Mouse (Mus musculus) intestine, embryonic 14.5 days (tissue): Measurements from ENCODE around the gene Tacr1. TPM values are rescaled to one million over a fixed set of nuclear protein-coding genes. Genes with fewer than 3 reads are reported as not detected.

ENCODE experiments used
- ATAC-seq: fragments of 200-750 bp; cut with Nextera tagmentation; replicated peaks from 2 replicates; pipeline ENCODE4 v1.8.0; 2017; ENCODE audit warnings: low read depth, moderate number of reproducible peaks, moderate TSS enrichment, moderate library complexity; ENCODE audit not compliant: low FRiP score, low TSS enrichment
- DNase-seq: peaks from one replicate; pipeline ENCODE4 v3.0.0-alpha.2; 2018; ENCODE audit warnings: low spot score
- H3K27ac ChIP-seq: fragments of 300-500 bp; sonication (generic); 2 replicates; pipeline ENCODE4 v1.5.1; 2014; ENCODE audit warnings: low read depth, mild to moderate bottlenecking, control low read depth
- H3K27me3 ChIP-seq: fragments of 300-500 bp; sonication (generic); replicated peaks from 2 replicates; pipeline ENCODE4 v1.6.1; 2014; ENCODE audit warnings: low read length, control low read depth; ENCODE audit not compliant: control insufficient read depth, insufficient read depth
- H3K36me3 ChIP-seq: fragments of 300-500 bp; sonication (generic); 2 replicates; pipeline ENCODE4 v1.6.1; 2014; ENCODE audit warnings: low read length, control low read depth; ENCODE audit not compliant: control insufficient read depth, insufficient read depth
- H3K4me1 ChIP-seq: fragments of 300-500 bp; sonication (generic); replicated peaks from 2 replicates; pipeline ENCODE4 v1.6.1; 2014; ENCODE audit warnings: low read length, control low read depth, mixed read lengths; ENCODE audit not compliant: control insufficient read depth, insufficient read depth
- H3K4me2 ChIP-seq: fragments of 300-500 bp; sonication (generic); 2 replicates; pipeline ENCODE4 v1.6.1; 2014; ENCODE audit warnings: low read length
- H3K4me3 ChIP-seq: fragments of 300-500 bp; sonication (generic); 2 replicates; pipeline ENCODE4 v1.5.1; 2014; ENCODE audit warnings: low read depth, low read length, control low read depth, mixed read lengths
- H3K9ac ChIP-seq: fragments of 300-500 bp; sonication (generic); 2 replicates; pipeline ENCODE4 v1.6.1; 2014; ENCODE audit warnings: mild to moderate bottlenecking, low read length
- H3K9me3 ChIP-seq: fragments of 300-500 bp; sonication (generic); 2 replicates; pipeline ENCODE4 v1.6.1; 2016; ENCODE audit warnings: low read length, control low read depth; ENCODE audit not compliant: control insufficient read depth
- WGBS: fragments of 180-500 bp; shearing (Covaris S2); extraction: QIAGEN DNeasy Blood & Tissue Kit; methylation state at CpG from one replicate; pipeline ENCODE4 v1.1.7; 2014; 5-methylcytosine and 5-hydroxymethylcytosine counted together
- polyA plus RNA-seq: library from polyadenylated mRNA; unstranded; fragments of >200 nt; fragmentation: Nextera tagmentation; extraction: Ambion mirVana; gene quantifications from 2 replicates; pipeline ENCODE4 v1.2.1, GENCODE M21; 2014

Gene Tacr1
- polyA plus RNA-seq, 1 experiment from 2014 or later: 2.8 TPM

DNA sequence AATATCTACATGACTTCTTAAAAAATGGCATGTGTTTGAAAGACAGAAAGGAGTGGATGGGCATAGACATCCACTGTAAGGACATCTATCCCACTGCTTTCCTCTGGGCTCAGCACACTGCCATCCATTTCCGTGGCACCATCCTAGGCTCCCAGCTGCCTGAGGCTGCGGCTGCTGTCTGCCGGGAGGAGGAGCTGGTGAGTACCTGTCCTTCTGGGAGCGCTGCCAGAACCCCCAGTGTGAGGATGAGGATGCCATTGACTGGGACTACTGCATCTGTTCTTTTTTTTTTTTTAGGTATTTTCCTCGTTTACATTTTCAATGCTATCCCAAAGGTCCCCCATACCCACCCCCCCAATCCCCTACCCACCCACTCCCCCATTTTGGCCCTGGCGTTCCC is 183.3 kb downstream of the Tacr1 start:
- Histone ChIP-seq H3K4me1 (no peaks in the 10 kb centered on the region), H3K9me3 (no peaks in the 10 kb centered on the region), H3K4me3 (no peak overlapping the region), H3K27me3 (no peaks in the 10 kb centered on the region), H3K27ac (no peak overlapping the region), H3K36me3 (no peaks in the 10 kb centered on the region), H3K4me2 (no peak overlapping the region), H3K9ac (no peak overlapping the region)
- ATAC-seq: no peak
- WGBS: 51% methylated on average over 5 of the region's 6 CpGs
- no peak for DNase-seq

- no peak for DNase-seq
- WGBS: 91% methylated on average over 7 of the region's 7 CpGs
These were observed 187.3 kb downstream of the Tacr1 start for GRCm38 (mm10) chr6:82589387-82589786.

GRCm38 (mm10) chr6:82595461-82596090 is 193.4 kb downstream of the Tacr1 start:
- Histone ChIP-seq H3K4me3 (no peak overlapping the region), H3K27ac (no peak overlapping the region), H3K9ac (no peak overlapping the region), H3K27me3 (no peaks in the 10 kb centered on the region), H3K36me3 (no peaks in the 10 kb centered on the region), H3K4me2 (no peak overlapping the region), H3K4me1 (no peaks in the 10 kb centered on the region), H3K9me3 (no peaks in the 10 kb centered on the region)
- no peak for ATAC-seq
- no peak for DNase-seq
- 71% methylated on average over 8 of the region's 8 CpGs for WGBS

More at GRCm38 (mm10) chr6:82589387-82589786, 187.3 kb downstream of the Tacr1 start:
- Histone ChIP-seq H3K9me3 (no peaks in the 10 kb centered on the region), H3K36me3 (no peaks in the 10 kb centered on the region), H3K27ac (no peak overlapping the region), H3K4me2 (no peak overlapping the region), H3K4me1 (no peaks in the 10 kb centered on the region), H3K9ac (no peak overlapping the region), H3K4me3 (no peak overlapping the region), H3K27me3 (no peaks in the 10 kb centered on the region)
- ATAC-seq: no peak

DNA sequence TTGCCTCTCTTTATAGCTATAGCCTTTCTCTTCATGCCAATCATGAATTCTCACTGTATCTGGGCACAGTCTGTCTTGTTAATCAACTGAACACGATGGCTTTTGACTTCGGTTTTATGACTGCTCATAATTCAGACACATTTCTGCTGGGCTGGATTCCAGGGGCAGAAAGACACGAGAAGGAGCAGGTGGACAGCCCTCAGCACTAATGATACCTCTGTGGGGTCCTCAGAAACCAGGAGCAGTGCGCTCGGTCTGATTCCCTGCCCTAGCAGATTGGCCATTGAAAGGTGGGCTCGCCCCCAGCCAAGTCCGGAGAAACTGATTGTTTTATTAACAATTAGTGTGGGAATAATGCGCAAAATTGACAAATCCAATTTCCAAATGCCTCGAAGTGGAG is 201.1 kb downstream of the Tacr1 start:
- WGBS: 81% methylated on average over 9 of the region's 9 CpGs

GRCm38 (mm10) chr6:82603665-82604064 is 201.5 kb downstream of the Tacr1 start:
- H3K27me3 ChIP-seq: no peaks in the 10 kb centered on the region
- ATAC-seq: no peak
- 39% methylated on average over 2 of the region's 2 CpGs for WGBS

More for the DNA sequence above, 201.1 kb downstream of the Tacr1 start:
- no peaks in the 10 kb centered on the region for H3K4me1 ChIP-seq
- no peak overlapping the region for H3K4me3 ChIP-seq
- no peak for ATAC-seq
- H3K27me3 ChIP-seq: no peaks in the 10 kb centered on the region
- no peak overlapping the region for H3K27ac ChIP-seq
- no peak for DNase-seq
- no peaks in the 10 kb centered on the region for H3K9me3 ChIP-seq
- no peak overlapping the region for H3K9ac ChIP-seq
- no peak overlapping the region for H3K4me2 ChIP-seq
- H3K36me3 ChIP-seq: no peaks in the 10 kb centered on the region

GRCm38 (mm10) chr6:82604791-82605190 is 202.7 kb downstream of the Tacr1 start:
- 60% methylated on average over 8 of the region's 8 CpGs for WGBS
- no peaks in the 10 kb centered on the region for H3K36me3 ChIP-seq
- H3K4me2 ChIP-seq: no peak overlapping the region
- no peak overlapping the region for H3K27ac ChIP-seq
- no peaks in the 10 kb centered on the region for H3K4me1 ChIP-seq
- no peaks in the 10 kb centered on the region for H3K9me3 ChIP-seq
- no peaks in the 10 kb centered on the region for H3K27me3 ChIP-seq
- DNase-seq (no peak), ATAC-seq (no peak)
- H3K4me3 ChIP-seq: no peak overlapping the region
- H3K9ac ChIP-seq: no peak overlapping the region

More at GRCm38 (mm10) chr6:82603665-82604064, 201.5 kb downstream of the Tacr1 start:
- Histone ChIP-seq H3K36me3 (no peaks in the 10 kb centered on the region), H3K4me3 (no peak overlapping the region), H3K4me1 (no peaks in the 10 kb centered on the region), H3K9ac (no peak overlapping the region), H3K27ac (no peak overlapping the region), H3K9me3 (no peaks in the 10 kb centered on the region), H3K4me2 (no peak overlapping the region)
- DNase-seq: peak; percentile 54

DNA sequence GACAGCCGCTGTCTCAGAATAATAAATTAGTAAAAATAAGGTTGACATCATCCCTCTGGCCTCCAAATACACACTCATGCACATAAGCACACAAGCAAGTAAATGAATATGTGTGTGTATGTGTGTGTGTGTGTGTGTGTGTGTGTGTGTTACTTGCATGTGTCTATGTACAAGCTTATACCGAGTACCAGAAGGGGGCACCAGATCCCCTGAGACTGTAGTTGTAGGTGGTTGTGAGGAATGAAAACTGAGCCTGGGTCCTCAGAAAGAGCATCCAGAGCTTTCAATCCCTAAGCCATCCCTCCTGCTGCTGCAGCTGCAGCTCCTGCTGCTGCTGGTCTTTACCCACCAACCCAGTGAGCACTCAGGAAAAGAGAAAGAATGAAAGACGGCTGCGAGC is 206.6 kb downstream of the Tacr1 start:
- no peak overlapping the region for H3K27ac ChIP-seq
- H3K4me2 ChIP-seq: no peak overlapping the region
- no peaks in the 10 kb centered on the region for H3K9me3 ChIP-seq
- no peaks in the 10 kb centered on the region for H3K4me1 ChIP-seq
- ATAC-seq: no peak
- 94% methylated on average over 4 of the region's 4 CpGs for WGBS
- no peak for DNase-seq
- H3K4me3 ChIP-seq: no peak overlapping the region
- no peaks in the 10 kb centered on the region for H3K27me3 ChIP-seq
- no peak overlapping the region for H3K9ac ChIP-seq
- no peaks in the 10 kb centered on the region for H3K36me3 ChIP-seq

DNA sequence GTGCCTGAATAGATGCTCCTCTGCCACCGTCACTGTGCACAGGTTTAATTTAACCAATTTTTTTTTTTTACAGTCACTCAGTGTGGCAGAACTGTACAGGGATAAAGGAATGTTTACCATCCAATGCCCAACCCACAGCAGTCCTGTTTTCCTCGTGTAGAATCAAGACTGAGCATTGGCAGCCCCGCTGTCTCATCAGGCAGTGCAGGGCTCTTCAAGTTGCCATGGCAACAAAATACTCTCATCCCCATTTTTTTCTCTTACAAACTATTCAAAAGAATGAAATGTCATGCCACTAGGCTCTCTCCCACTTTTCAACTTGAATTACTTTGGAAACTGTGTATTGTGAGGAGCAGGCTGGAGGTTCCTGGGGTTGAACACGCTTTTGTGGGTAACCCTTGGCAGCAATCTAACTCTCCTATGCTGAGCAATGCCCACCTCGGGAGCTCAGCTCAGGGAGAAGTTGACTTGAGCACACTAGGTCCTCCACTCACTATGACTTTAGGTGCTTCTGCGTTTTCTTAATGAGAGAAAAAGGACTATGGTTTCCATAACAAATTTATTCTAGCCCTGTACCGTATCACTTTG is 207.3 kb downstream of the Tacr1 start:
- no peak for ATAC-seq
- Histone ChIP-seq H3K36me3 (no peaks in the 10 kb centered on the region), H3K4me1 (no peaks in the 10 kb centered on the region), H3K4me2 (no peak overlapping the region), H3K9me3 (no peaks in the 10 kb centered on the region), H3K4me3 (no peak overlapping the region), H3K27ac (no peak overlapping the region), H3K9ac (no peak overlapping the region), H3K27me3 (no peaks in the 10 kb centered on the region)
- no peak for DNase-seq
- 78% methylated on average over 7 of the region's 7 CpGs for WGBS
